Mouse (Mus musculus) layer of hippocampus, adult 11-12 months (tissue): ENCODE measurements around the gene Kif6.
A peak's percentile ranks its signal among the peaks of the same experiment; 100 is the strongest.

ENCODE experiments used
- DNase-seq: peaks from one replicate; pipeline ENCODE4 v3.0.0; 2022; ENCODE audit warnings: low spot score

Gene Kif6

GRCm38 (mm10) chr17:49791546-49791945, 176.6 kb downstream of the Kif6 start:
- DNase-seq, result no peak

- no peak for DNase-seq
Measured at GRCm38 (mm10) chr17:49792217-49792743, 177.3 kb downstream of the Kif6 start.

GRCm38 (mm10) chr17:49792946-49793345, 178.0 kb downstream of the Kif6 start:
- DNase-seq, result no peak

GRCm38 (mm10) chr17:49793965-49794364, 179.0 kb downstream of the Kif6 start:
- no peak for DNase-seq

- no peak for DNase-seq
Measured at GRCm38 (mm10) chr17:49795241-49795640, 180.3 kb downstream of the Kif6 start.

- DNase-seq, result no peak
Measured at GRCm38 (mm10) chr17:49796116-49796515, 181.2 kb downstream of the Kif6 start.

- DNase-seq, result no peak
Measured at GRCm38 (mm10) chr17:49799168-49799567, 184.2 kb downstream of the Kif6 start.

GRCm38 (mm10) chr17:49800157-49800556, 185.2 kb downstream of the Kif6 start:
- no peak for DNase-seq

- no peak for DNase-seq
Measured at GRCm38 (mm10) chr17:49807461-49807860, 192.5 kb downstream of the Kif6 start.

GRCm38 (mm10) chr17:49808712-49809343, 193.9 kb downstream of the Kif6 start:
- no peak for DNase-seq

GRCm38 (mm10) chr17:49813893-49814640, 199.1 kb downstream of the Kif6 start:
- no peak for DNase-seq

GRCm38 (mm10) chr17:49816067-49816565, 201.2 kb downstream of the Kif6 start:
- peak; percentile 33 for DNase-seq

- no peak for DNase-seq
Measured at GRCm38 (mm10) chr17:49816703-49817102, 201.8 kb downstream of the Kif6 start.

GRCm38 (mm10) chr17:49820203-49820602, 205.3 kb downstream of the Kif6 start:
- no peak for DNase-seq

- peak; percentile 75 for DNase-seq
Measured at GRCm38 (mm10) chr17:49824142-49824840, 209.4 kb downstream of the Kif6 start.

- no peak for DNase-seq
Measured at GRCm38 (mm10) chr17:49824841-49825450, 210.0 kb downstream of the Kif6 start.

- no peak for DNase-seq
Measured at GRCm38 (mm10) chr17:49825831-49826230, 210.9 kb downstream of the Kif6 start.

- DNase-seq, result no peak
Measured at GRCm38 (mm10) chr17:49831745-49832144, 216.8 kb downstream of the Kif6 start.

GRCm38 (mm10) chr17:49834044-49834545, 219.2 kb downstream of the Kif6 start:
- no peak for DNase-seq

GRCm38 (mm10) chr17:49837417-49837816, 222.5 kb downstream of the Kif6 start:
- no peak for DNase-seq

- no peak for DNase-seq
Measured at GRCm38 (mm10) chr17:49839243-49839642, 224.3 kb downstream of the Kif6 start.

GRCm38 (mm10) chr17:49851210-49851609, 236.3 kb downstream of the Kif6 start:
- DNase-seq, result no peak
